Mouse (Mus musculus): ENCODE measurements around the gene Pgm5. TPM values are rescaled to one million over a fixed set of nuclear protein-coding genes. Genes with fewer than 3 reads are reported as not detected.

Pgm5 gene
- polyA plus RNA-seq, 1 experiment from 2014 or later: 1.6 TPM

GRCm38 (mm10) chr19:24699196-24699595, 162.5 kb downstream of the Pgm5 start:
- DNase-seq (ENCODE audit: low spot score) (no peak), ATAC-seq (replicated peaks; ENCODE audit: low FRiP score) (no peak)
- Histone ChIP-seq H3K27ac (ENCODE audit: low read depth, low read length) (no peak overlapping the region), H3K36me3 (ENCODE audit: control insufficient read depth, insufficient read depth, low read length) (no peaks in the 10 kb centered on the region), H3K27me3 (replicated peaks; ENCODE audit: control insufficient read depth, insufficient read depth, low read length) (no peaks in the 10 kb centered on the region), H3K4me1 (replicated peaks; ENCODE audit: control insufficient read depth, insufficient read depth, low read length) (no peaks in the 10 kb centered on the region), H3K9ac (ENCODE audit: low read depth, low read length) (no peak overlapping the region), H3K4me2 (no peak overlapping the region), H3K4me3 (ENCODE audit: low read depth, low read length) (no peak overlapping the region), H3K9me3 (ENCODE audit: control insufficient read depth, low read length) (no peaks in the 10 kb centered on the region)
- WGBS: 78% methylated on average over 3 of the region's 3 CpGs

GRCm38 (mm10) chr19:24698651-24699050, 163.0 kb downstream of the Pgm5 start:
- H3K9me3 ChIP-seq (ENCODE audit: control insufficient read depth, low read length): no peaks in the 10 kb centered on the region
- ATAC-seq (replicated peaks; ENCODE audit: low FRiP score) (no peak), DNase-seq (ENCODE audit: low spot score) (no peak)
- H3K4me1 ChIP-seq (replicated peaks; ENCODE audit: control insufficient read depth, insufficient read depth, low read length): no peaks in the 10 kb centered on the region
- H3K36me3 ChIP-seq (ENCODE audit: control insufficient read depth, insufficient read depth, low read length): no peaks in the 10 kb centered on the region
- H3K4me2 ChIP-seq: no peak overlapping the region
- no peak overlapping the region for H3K27ac ChIP-seq (ENCODE audit: low read depth, low read length)
- no peak overlapping the region for H3K9ac ChIP-seq (ENCODE audit: low read depth, low read length)
- 63% methylated on average over 5 of the region's 5 CpGs for WGBS
- H3K4me3 ChIP-seq (ENCODE audit: low read depth, low read length): no peak overlapping the region
- H3K27me3 ChIP-seq (replicated peaks; ENCODE audit: control insufficient read depth, insufficient read depth, low read length): no peaks in the 10 kb centered on the region

GRCm38 (mm10) chr19:24697946-24698345, 163.7 kb downstream of the Pgm5 start:
- ATAC-seq (replicated peaks; ENCODE audit: low FRiP score) (no peak), DNase-seq (ENCODE audit: low spot score) (no peak)
- no peak overlapping the region for H3K27ac ChIP-seq (ENCODE audit: low read depth, low read length)
- H3K27me3 ChIP-seq (replicated peaks; ENCODE audit: control insufficient read depth, insufficient read depth, low read length): no peaks in the 10 kb centered on the region
- no peak overlapping the region for H3K4me2 ChIP-seq
- no peaks in the 10 kb centered on the region for H3K36me3 ChIP-seq (ENCODE audit: control insufficient read depth, insufficient read depth, low read length)
- 67% methylated on average over 1 of the region's 1 CpGs for WGBS
- H3K4me1 ChIP-seq (replicated peaks; ENCODE audit: control insufficient read depth, insufficient read depth, low read length): no peaks in the 10 kb centered on the region
- no peaks in the 10 kb centered on the region for H3K9me3 ChIP-seq (ENCODE audit: control insufficient read depth, low read length)
- no peak overlapping the region for H3K4me3 ChIP-seq (ENCODE audit: low read depth, low read length)
- no peak overlapping the region for H3K9ac ChIP-seq (ENCODE audit: low read depth, low read length)

- Histone ChIP-seq H3K27ac (ENCODE audit: low read depth, low read length) (no peak overlapping the region), H3K9me3 (ENCODE audit: control insufficient read depth, low read length) (no peaks in the 10 kb centered on the region), H3K4me1 (replicated peaks; ENCODE audit: control insufficient read depth, insufficient read depth, low read length) (no peaks in the 10 kb centered on the region), H3K27me3 (replicated peaks; ENCODE audit: control insufficient read depth, insufficient read depth, low read length) (no peaks in the 10 kb centered on the region), H3K4me3 (ENCODE audit: low read depth, low read length) (no peak overlapping the region), H3K36me3 (ENCODE audit: control insufficient read depth, insufficient read depth, low read length) (no peaks in the 10 kb centered on the region), H3K4me2 (no peak overlapping the region), H3K9ac (ENCODE audit: low read depth, low read length) (no peak overlapping the region)
- ATAC-seq (replicated peaks; ENCODE audit: low FRiP score): no peak
- no peak for DNase-seq (ENCODE audit: low spot score)
- WGBS: 82% methylated on average over 2 of the region's 2 CpGs
Observed at GRCm38 (mm10) chr19:24692691-24693090, 169.0 kb downstream of the Pgm5 start.

- Histone ChIP-seq H3K27me3 (replicated peaks; ENCODE audit: control insufficient read depth, insufficient read depth, low read length) (no peaks in the 10 kb centered on the region), H3K36me3 (ENCODE audit: control insufficient read depth, insufficient read depth, low read length) (no peaks in the 10 kb centered on the region), H3K9me3 (ENCODE audit: control insufficient read depth, low read length) (no peaks in the 10 kb centered on the region), H3K27ac (ENCODE audit: low read depth, low read length) (no peak overlapping the region), H3K4me3 (ENCODE audit: low read depth, low read length) (no peak overlapping the region), H3K4me2 (no peak overlapping the region), H3K9ac (ENCODE audit: low read depth, low read length) (no peak overlapping the region), H3K4me1 (replicated peaks; ENCODE audit: control insufficient read depth, insufficient read depth, low read length) (no peaks in the 10 kb centered on the region)
- no peak for ATAC-seq (replicated peaks; ENCODE audit: low FRiP score)
- WGBS: 87% methylated on average over 4 of the region's 4 CpGs
- no peak for DNase-seq (ENCODE audit: low spot score)
Observed at GRCm38 (mm10) chr19:24689531-24689930, 172.1 kb downstream of the Pgm5 start.

GRCm38 (mm10) chr19:24688327-24688726, 173.3 kb downstream of the Pgm5 start:
- Histone ChIP-seq H3K36me3 (ENCODE audit: control insufficient read depth, insufficient read depth, low read length) (no peaks in the 10 kb centered on the region), H3K27ac (ENCODE audit: low read depth, low read length) (no peak overlapping the region), H3K4me3 (ENCODE audit: low read depth, low read length) (no peak overlapping the region), H3K4me2 (no peak overlapping the region), H3K9me3 (ENCODE audit: control insufficient read depth, low read length) (no peaks in the 10 kb centered on the region), H3K9ac (ENCODE audit: low read depth, low read length) (no peak overlapping the region), H3K4me1 (replicated peaks; ENCODE audit: control insufficient read depth, insufficient read depth, low read length) (no peaks in the 10 kb centered on the region), H3K27me3 (replicated peaks; ENCODE audit: control insufficient read depth, insufficient read depth, low read length) (no peaks in the 10 kb centered on the region)
- DNase-seq (ENCODE audit: low spot score): no peak
- ATAC-seq (replicated peaks; ENCODE audit: low FRiP score): no peak
- 76% methylated on average over 6 of the region's 6 CpGs for WGBS

GRCm38 (mm10) chr19:24686411-24686810, 175.2 kb downstream of the Pgm5 start:
- ATAC-seq (replicated peaks; ENCODE audit: low FRiP score) (no peak), DNase-seq (ENCODE audit: low spot score) (no peak)
- H3K36me3 ChIP-seq (ENCODE audit: control insufficient read depth, insufficient read depth, low read length): no peaks in the 10 kb centered on the region
- no peak overlapping the region for H3K27ac ChIP-seq (ENCODE audit: low read depth, low read length)
- H3K9me3 ChIP-seq (ENCODE audit: control insufficient read depth, low read length): no peaks in the 10 kb centered on the region
- no peak overlapping the region for H3K4me2 ChIP-seq
- H3K27me3 ChIP-seq (replicated peaks; ENCODE audit: control insufficient read depth, insufficient read depth, low read length): no peaks in the 10 kb centered on the region
- no peak overlapping the region for H3K4me3 ChIP-seq (ENCODE audit: low read depth, low read length)
- H3K4me1 ChIP-seq (replicated peaks; ENCODE audit: control insufficient read depth, insufficient read depth, low read length): no peaks in the 10 kb centered on the region
- WGBS: 81% methylated on average over 10 of the region's 10 CpGs
- no peak overlapping the region for H3K9ac ChIP-seq (ENCODE audit: low read depth, low read length)

GRCm38 (mm10) chr19:24683016-24683720, 178.5 kb downstream of the Pgm5 start:
- Histone ChIP-seq H3K27ac (ENCODE audit: low read depth, low read length) (no peak overlapping the region), H3K9me3 (ENCODE audit: control insufficient read depth, low read length) (no peaks in the 10 kb centered on the region), H3K4me3 (ENCODE audit: low read depth, low read length) (no peak overlapping the region), H3K4me2 (no peak overlapping the region), H3K9ac (ENCODE audit: low read depth, low read length) (no peak overlapping the region), H3K27me3 (replicated peaks; ENCODE audit: control insufficient read depth, insufficient read depth, low read length) (no peaks in the 10 kb centered on the region), H3K36me3 (ENCODE audit: control insufficient read depth, insufficient read depth, low read length) (no peaks in the 10 kb centered on the region), H3K4me1 (replicated peaks; ENCODE audit: control insufficient read depth, insufficient read depth, low read length) (no peaks in the 10 kb centered on the region)
- ATAC-seq (replicated peaks; ENCODE audit: low FRiP score) (no peak), DNase-seq (ENCODE audit: low spot score) (no peak)
- WGBS: 64% methylated on average over 12 of the region's 12 CpGs

- no peak overlapping the region for H3K4me2 ChIP-seq
- no peaks in the 10 kb centered on the region for H3K4me1 ChIP-seq (replicated peaks; ENCODE audit: control insufficient read depth, insufficient read depth, low read length)
- H3K9ac ChIP-seq (ENCODE audit: low read depth, low read length): no peak overlapping the region
- DNase-seq (ENCODE audit: low spot score) (no peak), ATAC-seq (replicated peaks; ENCODE audit: low FRiP score) (no peak)
- no peaks in the 10 kb centered on the region for H3K9me3 ChIP-seq (ENCODE audit: control insufficient read depth, low read length)
- H3K4me3 ChIP-seq (ENCODE audit: low read depth, low read length): no peak overlapping the region
- H3K27ac ChIP-seq (ENCODE audit: low read depth, low read length): no peak overlapping the region
- H3K27me3 ChIP-seq (replicated peaks; ENCODE audit: control insufficient read depth, insufficient read depth, low read length): no peaks in the 10 kb centered on the region
- WGBS: 55% methylated on average over 8 of the region's 8 CpGs
- no peaks in the 10 kb centered on the region for H3K36me3 ChIP-seq (ENCODE audit: control insufficient read depth, insufficient read depth, low read length)
Observed at GRCm38 (mm10) chr19:24677242-24677984, 184.2 kb downstream of the Pgm5 start.
